Mouse (Mus musculus): ENCODE data around the gene Snrpf. TPM values are rescaled to one million over a fixed set of nuclear protein-coding genes. Genes with fewer than 3 reads are reported as not detected.

The Snrpf gene
- total RNA-seq, 1 experiment from 2014 or later: 102 TPM

DNA sequence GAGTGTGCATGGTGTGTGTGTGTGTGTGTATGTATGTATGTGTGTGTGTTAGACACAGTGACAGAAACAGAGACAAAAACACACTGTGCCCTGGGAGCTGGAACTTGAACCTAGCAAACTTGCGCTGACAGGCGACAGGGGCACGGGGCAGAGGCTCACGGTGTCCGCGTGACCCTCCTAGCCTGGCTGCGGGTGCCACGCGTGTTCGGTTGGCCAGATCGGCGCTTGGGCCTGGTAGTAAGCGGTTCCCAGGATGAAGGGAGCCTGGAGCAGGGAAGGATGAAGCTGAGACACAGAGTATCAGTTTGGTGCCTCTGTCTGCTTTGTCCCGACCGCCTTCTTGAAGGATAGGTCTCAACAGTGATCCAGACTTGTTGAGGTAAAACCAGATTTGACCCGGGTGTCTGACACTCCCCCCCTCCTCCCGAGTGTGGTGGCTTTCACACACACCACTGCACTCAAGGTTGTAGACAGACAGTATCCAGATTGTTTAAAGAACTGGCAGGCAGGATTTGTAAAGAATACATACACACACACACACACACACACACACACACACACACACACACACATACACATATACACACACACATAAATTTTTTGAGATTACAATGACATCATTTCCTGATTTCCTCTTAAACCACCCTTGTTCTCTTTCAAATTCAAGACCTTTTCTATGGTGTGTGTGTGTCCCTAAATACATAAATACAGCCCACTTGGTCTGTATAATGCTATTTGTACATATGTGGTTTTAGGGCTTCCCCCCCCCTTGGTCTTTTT, 48.9 kb downstream of the Snrpf start, which contains the start of gene Ccdc38:
Gene Ccdc38 (plus strand): TSS at position 202 of the 780 bp plus-strand sequence.
- ATAC-seq (replicated peaks; ENCODE audit: insufficient number of reproducible peaks, low FRiP score, low TSS enrichment, poor library complexity, severe bottlenecking): peak; percentile 7; the same call in 1 of the 2 replicates

DNA sequence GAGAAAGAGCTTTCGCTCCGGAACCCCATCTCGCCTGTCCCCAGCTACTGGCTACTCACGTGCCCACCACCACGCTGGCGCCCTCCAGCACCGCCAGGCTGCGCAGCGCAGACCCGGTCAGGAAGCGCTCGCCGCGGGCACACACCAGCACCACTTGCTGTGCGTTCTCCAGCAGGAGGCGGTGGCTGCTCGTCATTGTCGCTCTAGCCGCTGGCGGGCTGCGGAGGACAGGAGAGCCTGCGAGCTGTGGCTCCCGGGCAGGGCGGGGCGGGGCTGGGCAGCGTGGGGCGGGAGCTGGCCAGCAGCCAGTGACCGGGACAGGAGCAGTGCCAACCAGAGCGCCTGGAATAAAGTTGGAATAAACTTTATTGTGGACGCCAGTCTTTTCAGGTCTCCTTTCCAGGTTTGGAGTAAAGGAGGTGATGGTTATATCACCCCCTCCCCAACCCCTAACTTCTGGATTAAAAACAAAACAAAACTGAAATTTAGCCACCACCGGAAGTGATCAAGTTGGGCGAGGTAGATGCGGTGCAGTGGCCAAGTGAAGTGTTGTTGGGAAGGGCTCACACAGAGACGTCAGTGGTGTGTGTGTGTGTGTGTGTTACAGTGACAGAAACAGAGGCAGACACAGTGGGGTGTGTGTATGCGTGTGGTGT, 49.6 kb downstream of the Snrpf start, which contains the start of gene Amdhd1:
Gene Amdhd1 (minus strand): TSS at position 259 of the 656 bp plus-strand sequence.
- ATAC-seq (replicated peaks; ENCODE audit: insufficient number of reproducible peaks, low FRiP score, low TSS enrichment, poor library complexity, severe bottlenecking): peak; percentile 88

DNA sequence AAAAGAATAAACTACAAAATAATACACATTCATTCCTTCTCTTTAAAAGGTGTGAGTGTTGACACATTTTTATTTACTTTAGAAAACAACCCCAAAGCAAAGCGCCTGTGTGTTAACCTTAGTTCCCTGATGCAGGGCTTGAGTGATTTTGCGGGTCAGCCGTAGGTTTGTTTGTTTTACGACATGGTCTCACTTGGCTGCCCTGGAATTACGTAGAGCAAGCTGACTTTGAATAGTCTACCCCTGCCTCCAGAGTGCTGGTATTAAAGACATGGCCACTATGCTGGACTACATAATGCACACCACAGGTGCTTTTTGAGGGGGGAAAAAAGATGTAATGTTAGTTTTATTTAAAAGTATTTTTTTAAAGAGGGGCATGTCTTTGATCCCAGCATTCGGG, 50.7 kb downstream of the Snrpf start:
- ATAC-seq (replicated peaks; ENCODE audit: insufficient number of reproducible peaks, low FRiP score, low TSS enrichment, poor library complexity, severe bottlenecking): no peak

DNA sequence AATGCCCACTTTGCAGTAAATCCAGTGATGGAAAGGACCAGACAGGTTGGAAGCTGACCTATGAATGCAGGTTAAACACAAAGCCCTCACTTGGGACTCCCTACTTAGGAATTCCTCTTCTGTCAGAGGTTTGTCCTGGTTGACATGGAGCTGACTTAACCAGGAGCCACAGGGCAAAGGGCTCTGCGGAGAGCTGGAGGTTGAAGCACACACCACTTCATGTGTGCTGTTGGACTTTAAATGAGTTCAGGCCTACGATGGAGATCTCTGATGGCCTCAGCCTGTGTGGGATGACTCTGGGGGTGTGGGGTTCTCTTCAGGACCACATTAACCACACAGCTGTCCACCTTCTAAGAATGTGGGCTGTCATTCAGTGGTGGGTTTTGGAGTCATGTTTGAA, 51.2 kb downstream of the Snrpf start:
- no peak for ATAC-seq (replicated peaks; ENCODE audit: insufficient number of reproducible peaks, low FRiP score, low TSS enrichment, poor library complexity, severe bottlenecking)

Other genes starting within 250 kb of the Snrpf start
- 194 to 214 TPM (median 195 TPM) in 3 replicates for gene Lta4h, start 136.3 kb downstream of the Snrpf start, total RNA-seq (2017)
- 1.4 TPM in 1 of 3 replicates, not detected in the others for gene Hal, start 100.9 kb downstream of the Snrpf start, total RNA-seq (2017)
- 0.19 TPM in 1 of 3 replicates, not detected in the others for gene Amdhd1, start 49.7 kb downstream of the Snrpf start, total RNA-seq (2017)
- gene Ccdc38, start 49.1 kb downstream of the Snrpf start, total RNA-seq (2017): not detected in 3 replicates
- gene Ntn4, start 51.0 kb upstream of the Snrpf start, total RNA-seq (2017): 0.10 to 0.38 TPM in 2 of 3 replicates, not detected in the other
- gene Usp44, start 241.8 kb upstream of the Snrpf start, total RNA-seq (2017): 0.29 TPM in 1 of 3 replicates, not detected in the others

All from monocyte, adult 5-6 weeks (primary cell).